ENCODE assay signal across 8 mouse cellular contexts in the genomic region with DNA sequence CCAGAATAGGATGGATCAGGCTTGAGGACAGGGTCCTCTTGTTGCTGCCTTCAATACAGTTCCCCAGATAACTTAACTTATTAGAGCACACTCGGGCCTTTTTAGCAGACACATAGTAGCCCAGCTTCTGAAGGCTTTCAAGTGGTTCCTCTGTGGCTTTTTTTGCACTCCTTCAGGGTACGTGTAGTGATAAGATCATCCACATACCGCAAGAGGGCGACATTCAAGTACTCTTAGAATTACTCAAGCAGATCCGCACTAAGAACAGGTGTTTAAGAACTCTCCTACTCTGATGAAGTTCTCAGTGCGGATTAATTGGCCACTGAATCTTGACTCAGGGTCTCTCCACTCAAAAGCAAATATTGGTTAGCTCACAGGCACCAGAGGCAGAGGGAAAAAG. TPM values are rescaled to one million over a fixed set of nuclear protein-coding genes. Genes with fewer than 3 reads are reported as not detected.
DNase-seq lines count a peak whose midpoint lies in the region; ATAC-seq lines count a peak whose summit lies in the region.

No protein-coding gene starts in this region.

- ATAC-seq in megakaryocyte progenitor cell, adult 5-6 weeks (replicated peaks; ENCODE audit: poor library complexity) = peak; percentile 70

- peak; percentile 40 for DNase-seq in embryo, embryonic 10 days (ENCODE audit: low spot score)
- no peak for DNase-seq in embryo, embryonic 9.5 days (ENCODE audit: extremely low spot score)
- peak; percentile 23 for DNase-seq in urinary bladder, postnatal 14 days (ENCODE audit: low spot score)
- no peak for DNase-seq in urinary bladder, adult 18-20 months (ENCODE audit: low spot score in 2 of 2)
- DNase-seq in gastrocnemius, adult 18-20 months (ENCODE audit: low spot score) = no peak
- DNase-seq in gastrocnemius, postnatal 14 days = no peak
- no peak for DNase-seq in right cerebral cortex, postnatal 4 days

- intact Hi-C loops in gastrocnemius, postnatal 14 days (cut with DNase I; ENCODE audit: low total_unique reads) = no loop called here

RNA-seq across cellular contexts. Expression of a gene that starts 11.8 kb away (rescaled TPM):
- total RNA-seq in megakaryocyte progenitor cell, adult 5-6 weeks (2015) = not detected in 2 replicates
- not detected in 2 replicates for total RNA-seq in megakaryocyte progenitor cell, adult 5-6 weeks (2017)
- total RNA-seq in gastrocnemius, adult 18-20 months (2021) = under 1 TPM; 0.14 to 0.52 TPM
- total RNA-seq in gastrocnemius, postnatal 14 days (2021) = not detected

RNA-seq across cellular contexts. Expression of a gene that starts 27.2 kb away (rescaled TPM):
- not detected in 2 replicates for total RNA-seq in megakaryocyte progenitor cell, adult 5-6 weeks (2015)
- not detected in 2 replicates for total RNA-seq in megakaryocyte progenitor cell, adult 5-6 weeks (2017)
- under 1 TPM in 1 of 2 experiments, not detected in 1; 0.14 TPM for total RNA-seq in gastrocnemius, adult 18-20 months (2021)
- not detected for total RNA-seq in gastrocnemius, postnatal 14 days (2021)

RNA-seq across cellular contexts. Expression of a gene that starts 37.6 kb away (rescaled TPM):
- total RNA-seq in megakaryocyte progenitor cell, adult 5-6 weeks (2015) = not detected in 2 replicates
- not detected in 2 replicates for total RNA-seq in megakaryocyte progenitor cell, adult 5-6 weeks (2017)
- not detected for total RNA-seq in gastrocnemius, adult 18-20 months (2021)
- total RNA-seq in gastrocnemius, postnatal 14 days (2021) = not detected

RNA-seq across cellular contexts. Expression of a gene that starts 49.0 kb away (rescaled TPM):
- total RNA-seq in megakaryocyte progenitor cell, adult 5-6 weeks (2015) = not detected in 2 replicates
- total RNA-seq in megakaryocyte progenitor cell, adult 5-6 weeks (2017) = not detected in 2 replicates
- total RNA-seq in gastrocnemius, adult 18-20 months (2021) = not detected
- not detected for total RNA-seq in gastrocnemius, postnatal 14 days (2021)

Comparison
In these comparisons a context has a peak if more than half of its experiments do, and no peak if none do; other contexts are left out.
1. DNase-seq: peak in embryo, embryonic 10 days (single experiment) and urinary bladder, postnatal 14 days (single experiment); none in embryo, embryonic 9.5 days (single experiment), urinary bladder, adult 18-20 months (0 of 2), gastrocnemius, adult 18-20 months (single experiment), gastrocnemius, postnatal 14 days (single experiment) and right cerebral cortex, postnatal 4 days (single experiment).